Mouse (Mus musculus) layer of hippocampus, postnatal 10 days (tissue): ENCODE data around the gene Limch1. TPM values are rescaled to one million over a fixed set of nuclear protein-coding genes. Genes with fewer than 3 reads are reported as not detected.

Source experiments
- DNase-seq, 2 experiments: peaks; one replicate each; pipeline ENCODE4 v3.0.0; 2021; ENCODE audit warnings: low spot score in 2 of 2
- total RNA-seq, 2 experiments: library from RNA; stranded (reverse); gene quantifications; 2 replicates each; pipeline ENCODE4 v1.2.3; 2021

Gene Limch1
- total RNA-seq, 2 experiments from 2014 or later = 121 to 123 TPM

DNA sequence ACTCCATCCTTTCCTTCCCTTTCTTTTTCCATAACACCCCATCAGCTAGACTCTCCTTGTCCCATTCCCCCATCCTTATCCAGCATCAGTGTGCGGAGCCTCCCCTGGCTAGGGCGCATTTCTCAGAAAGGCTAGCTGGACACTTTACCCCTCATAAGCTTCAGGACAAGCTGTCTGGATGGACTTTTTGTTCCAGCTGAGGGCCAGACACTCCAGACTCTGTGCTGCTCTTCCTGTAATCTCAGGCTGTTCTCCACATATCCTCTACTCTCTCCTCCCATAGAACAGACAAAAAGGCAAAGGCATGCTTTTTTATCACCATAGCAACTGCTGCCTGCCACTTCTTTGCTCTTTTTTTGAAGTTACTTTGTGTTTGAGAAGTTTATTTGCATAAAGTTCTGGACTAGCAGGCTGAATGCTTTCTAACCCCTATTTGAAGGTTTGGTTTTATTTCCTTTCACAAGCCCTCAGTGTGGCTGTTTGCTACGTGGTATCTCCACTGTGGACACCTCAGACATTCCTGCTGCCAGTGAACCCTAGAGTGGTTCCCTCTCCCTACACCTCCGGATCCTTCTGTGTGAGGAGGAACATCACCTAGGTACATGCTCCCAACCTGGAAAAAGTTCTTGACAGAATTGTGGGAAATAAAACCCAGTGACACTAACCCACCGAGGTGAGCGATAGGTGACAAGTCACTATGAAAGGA, 77.0 kb downstream of the Limch1 start:
- no peak for DNase-seq

DNA sequence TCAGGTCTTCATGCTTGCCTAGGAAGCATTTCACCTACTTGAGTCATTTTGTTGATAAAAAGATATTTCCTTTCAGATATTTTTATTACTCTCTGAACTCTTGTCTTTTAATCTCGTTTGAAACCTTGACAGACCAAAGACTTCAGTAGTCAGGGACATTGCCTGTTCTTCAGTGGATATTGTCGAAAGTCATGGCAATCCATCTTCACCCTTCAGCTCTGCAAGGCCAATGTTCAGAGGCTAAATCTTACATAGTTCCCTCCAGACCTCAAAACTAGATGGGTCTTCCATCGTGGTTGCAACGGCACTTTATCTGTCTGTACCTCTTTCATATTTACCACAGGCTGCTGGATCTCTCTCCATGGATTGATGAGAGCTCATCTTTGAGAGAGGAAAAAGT, 80.0 kb downstream of the Limch1 start:
- DNase-seq = no peak

DNA sequence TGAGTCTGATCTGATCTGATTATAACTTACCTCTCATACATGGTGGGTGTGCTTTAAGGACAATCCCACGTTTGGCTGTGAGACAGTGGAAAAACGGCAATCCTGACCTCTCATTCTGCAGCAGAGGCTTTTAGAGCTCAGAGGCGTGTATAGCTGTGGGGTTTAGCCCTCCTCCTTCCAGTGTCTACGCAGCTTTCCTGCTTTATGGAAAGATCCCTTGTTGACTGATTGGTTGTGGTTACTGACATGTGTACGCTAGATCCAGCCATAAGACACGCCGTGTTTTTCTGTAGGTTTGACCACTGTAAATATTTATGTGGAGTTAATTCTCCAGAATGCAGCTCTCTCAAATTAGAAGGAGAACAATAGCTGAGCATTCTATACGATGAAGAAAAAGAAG, 81.2 kb downstream of the Limch1 start:
- DNase-seq = no peak

DNA sequence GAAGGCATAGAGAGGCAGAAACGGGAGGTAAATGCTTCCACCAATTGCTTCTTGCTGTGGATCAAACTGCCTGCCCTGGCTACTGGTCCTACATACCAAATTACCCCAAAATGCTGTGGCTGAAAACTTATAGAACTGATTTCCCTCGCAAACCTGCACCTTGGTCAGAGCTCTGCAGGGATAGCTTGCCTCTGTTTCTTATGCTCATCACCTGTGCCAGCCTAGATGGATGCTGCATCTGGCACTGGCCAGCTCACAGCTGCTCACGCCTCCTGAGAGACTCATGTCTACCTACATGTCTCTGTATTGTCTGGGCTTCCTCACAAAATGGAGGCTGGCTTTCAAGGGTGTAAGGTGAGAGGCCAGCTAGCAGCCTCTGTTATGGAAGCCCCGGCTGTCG, 83.9 kb downstream of the Limch1 start:
- no peak for DNase-seq

DNA sequence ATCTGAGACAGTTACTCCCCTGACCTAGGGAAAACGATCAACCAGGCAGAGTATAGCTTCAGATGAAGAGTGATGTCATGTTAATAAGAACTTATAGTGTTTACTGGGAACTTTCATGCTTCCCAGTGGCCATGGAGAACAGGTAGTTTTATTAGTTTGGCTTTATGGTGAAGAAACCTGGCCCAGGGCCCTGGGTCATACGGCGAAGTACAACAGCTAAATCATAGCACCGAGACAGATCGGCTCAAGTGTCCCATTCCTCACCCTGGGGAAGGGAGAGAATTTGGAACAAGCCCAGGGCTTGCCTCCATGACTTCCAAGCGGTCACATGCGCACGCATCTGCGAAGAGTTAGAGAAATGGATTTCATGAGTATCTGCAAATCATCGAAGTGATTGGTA, 84.6 kb downstream of the Limch1 start:
- DNase-seq = no peak

DNA sequence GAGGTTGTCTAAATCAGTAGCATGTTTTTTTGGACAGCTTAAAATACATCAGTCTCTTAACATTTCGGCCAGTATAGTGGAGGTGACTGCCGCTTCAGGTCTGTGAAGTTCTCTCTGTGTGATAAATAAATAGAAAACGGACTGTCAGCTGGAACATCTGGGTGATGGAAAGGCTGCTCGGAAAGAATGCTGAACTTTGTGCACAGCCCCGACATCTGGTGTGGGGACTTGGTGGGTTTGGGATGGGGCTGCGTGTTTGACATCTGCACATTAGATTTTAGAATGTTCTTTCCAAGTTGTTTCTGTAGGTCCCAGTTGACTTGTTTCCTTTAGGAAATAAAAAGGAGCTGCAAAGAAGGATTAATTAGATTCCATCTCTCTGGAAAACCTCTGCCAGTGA, 89.1 kb downstream of the Limch1 start:
- no peak for DNase-seq

DNA sequence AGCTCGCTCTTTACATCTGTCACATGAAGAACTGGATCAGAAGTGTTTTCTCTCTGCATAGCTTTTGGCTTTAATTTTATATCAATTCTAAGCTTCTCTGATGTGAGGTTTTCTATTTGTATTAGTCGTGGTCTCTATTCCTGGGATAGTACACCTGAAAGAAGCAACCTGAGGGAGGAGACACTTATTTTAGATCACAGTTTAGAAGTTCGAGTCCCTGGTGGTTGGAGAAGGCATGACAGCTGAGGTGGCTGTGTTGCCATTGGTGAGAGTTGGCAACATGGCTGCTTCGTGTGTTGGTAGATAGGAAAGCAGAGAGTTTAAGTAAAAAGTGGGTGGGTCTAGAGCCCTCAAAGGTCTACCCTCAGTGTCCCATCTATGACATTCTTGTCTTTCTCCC, 91.3 kb downstream of the Limch1 start:
- no peak for DNase-seq

DNA sequence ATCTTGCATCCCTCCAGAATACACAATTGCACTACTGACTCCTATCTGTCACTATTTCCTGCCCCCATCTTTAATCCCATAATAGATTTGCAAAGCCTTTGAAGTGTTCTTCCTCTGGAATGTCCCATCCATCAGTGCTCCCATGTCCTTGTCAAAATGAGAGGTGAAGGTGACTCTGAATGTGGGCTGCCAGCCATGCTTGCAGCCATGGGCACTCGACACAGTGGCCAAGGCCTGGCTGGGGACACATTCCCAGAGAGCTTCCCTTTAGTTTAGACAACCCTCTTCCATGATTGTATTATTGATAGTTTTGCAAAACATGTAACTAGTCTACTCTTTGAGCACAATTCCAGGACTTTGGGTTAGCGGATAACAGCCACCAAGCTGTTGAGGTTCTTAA, 96.3 kb downstream of the Limch1 start:
- DNase-seq = no peak

DNA sequence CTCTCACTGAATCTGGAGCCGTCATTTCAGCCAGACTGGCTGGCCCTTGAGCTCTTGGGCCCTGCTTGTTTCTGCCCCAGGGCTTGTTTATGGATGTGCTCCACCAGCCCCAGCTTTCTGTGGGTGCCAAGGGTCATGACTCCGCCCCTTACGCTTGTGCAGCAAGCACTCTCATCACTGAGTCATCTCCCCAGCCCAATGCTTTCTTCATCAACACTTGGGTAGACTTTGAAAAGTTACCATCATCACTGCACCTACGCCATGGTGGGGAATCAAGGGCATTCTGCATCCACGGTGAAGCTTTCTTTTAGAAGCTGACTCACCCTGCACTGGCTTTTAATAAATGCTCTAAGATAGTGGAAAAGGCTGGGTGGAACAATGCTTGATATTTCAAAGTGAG, 97.1 kb downstream of the Limch1 start:
- DNase-seq = no peak

DNA sequence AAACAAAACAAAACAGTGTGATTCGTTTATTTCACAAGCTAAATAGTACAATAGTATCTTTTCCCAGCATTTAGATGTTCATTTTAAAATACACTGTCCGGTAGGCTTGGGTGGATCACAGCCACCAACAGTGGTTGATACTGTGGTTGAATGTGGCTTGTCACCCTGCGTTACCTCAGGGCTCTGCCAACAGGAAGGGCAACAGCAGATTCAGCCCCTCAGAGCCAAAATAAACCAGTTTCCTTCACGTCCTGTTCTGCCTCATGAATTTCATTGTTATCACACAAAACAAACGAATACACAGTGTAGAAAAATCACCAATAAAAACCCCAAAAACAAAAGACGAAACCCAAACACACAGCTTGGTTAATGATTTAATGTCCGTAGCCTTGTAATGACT, 102.5 kb downstream of the Limch1 start:
- no peak for DNase-seq

DNA sequence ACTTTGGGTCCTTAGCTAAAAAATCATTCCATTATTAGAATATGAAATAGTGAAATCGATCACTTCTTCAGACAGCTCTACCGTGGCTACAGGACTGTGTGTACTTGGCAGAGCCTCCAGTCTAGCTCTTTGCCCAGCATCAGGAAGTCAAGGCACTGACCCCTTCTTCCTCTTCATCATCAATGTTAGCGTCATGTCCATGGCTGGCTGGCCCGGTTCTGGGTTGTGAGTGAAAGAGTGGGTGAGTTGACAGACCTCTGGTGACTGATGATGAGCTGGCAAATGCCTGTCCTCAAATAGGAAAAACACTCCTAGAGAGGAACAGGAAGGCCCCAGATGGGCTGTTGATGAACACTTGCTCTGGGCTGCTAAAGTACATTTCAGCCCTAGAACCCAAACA, 103.5 kb downstream of the Limch1 start:
- no peak for DNase-seq

DNA sequence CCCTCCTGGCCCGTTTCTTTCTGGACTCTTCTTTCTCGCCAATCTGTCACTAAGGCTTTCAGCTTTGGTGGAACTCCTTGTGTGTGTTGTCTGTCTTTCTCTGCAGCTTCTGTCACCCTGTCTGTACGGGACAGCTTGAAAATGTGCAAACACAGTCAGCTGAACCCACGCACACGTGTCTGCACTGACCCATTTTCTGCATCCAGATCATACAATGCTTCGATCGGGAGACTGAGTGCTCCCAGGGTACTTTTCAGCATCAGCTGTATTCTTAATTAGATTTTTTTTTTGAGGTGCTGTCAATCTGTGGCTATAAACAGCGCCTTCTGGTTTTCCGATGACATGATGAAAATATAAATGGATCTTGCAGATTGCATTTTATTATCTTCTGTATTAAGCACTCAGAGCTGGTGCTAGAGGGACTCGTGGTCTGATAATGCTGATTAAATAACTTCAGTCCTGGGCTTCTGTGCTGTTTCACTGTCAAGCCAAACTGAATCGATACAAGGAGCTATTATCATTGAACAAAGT, 105.2 kb downstream of the Limch1 start:
- DNase-seq = peak in 1 of 2 experiments; percentile 29

DNA sequence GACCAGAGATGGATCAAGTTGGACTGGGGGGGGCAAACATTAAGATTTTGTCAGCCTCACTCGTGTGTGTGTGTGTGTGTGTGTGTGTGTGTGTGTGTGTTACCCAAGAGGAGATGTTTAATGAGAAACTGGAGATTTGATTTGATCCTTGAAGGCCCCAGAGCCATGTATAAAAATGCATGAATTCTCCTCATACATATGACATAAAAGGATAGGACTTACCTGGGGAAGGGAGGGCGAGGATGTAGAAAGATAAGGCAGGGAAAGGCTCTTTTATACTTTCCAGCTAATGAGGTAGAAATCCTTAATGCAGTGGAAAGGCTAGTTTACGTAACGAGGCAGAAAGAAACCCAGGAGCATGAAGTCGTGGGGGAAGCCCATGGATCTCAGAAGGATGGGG, 106.1 kb downstream of the Limch1 start:
- no peak for DNase-seq

DNA sequence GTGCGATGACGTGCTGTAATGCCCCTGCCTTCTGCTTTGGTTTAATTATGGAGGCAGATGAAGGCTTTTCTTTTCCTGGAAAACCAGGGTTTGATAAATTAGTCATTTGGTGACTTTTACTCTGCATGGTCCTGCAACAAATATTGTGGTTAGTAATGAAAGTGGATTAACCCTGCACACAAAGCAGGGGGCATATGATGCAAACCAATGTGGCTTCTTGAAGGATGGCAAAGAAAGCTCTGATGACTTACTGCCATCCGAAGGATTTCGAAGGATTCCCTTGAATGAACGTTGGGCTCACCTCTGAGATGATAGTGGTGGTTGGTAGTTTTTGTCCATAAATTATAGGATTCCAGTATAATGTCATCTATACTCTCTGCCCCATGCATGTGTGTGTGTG, 108.6 kb downstream of the Limch1 start:
- no peak for DNase-seq

DNA sequence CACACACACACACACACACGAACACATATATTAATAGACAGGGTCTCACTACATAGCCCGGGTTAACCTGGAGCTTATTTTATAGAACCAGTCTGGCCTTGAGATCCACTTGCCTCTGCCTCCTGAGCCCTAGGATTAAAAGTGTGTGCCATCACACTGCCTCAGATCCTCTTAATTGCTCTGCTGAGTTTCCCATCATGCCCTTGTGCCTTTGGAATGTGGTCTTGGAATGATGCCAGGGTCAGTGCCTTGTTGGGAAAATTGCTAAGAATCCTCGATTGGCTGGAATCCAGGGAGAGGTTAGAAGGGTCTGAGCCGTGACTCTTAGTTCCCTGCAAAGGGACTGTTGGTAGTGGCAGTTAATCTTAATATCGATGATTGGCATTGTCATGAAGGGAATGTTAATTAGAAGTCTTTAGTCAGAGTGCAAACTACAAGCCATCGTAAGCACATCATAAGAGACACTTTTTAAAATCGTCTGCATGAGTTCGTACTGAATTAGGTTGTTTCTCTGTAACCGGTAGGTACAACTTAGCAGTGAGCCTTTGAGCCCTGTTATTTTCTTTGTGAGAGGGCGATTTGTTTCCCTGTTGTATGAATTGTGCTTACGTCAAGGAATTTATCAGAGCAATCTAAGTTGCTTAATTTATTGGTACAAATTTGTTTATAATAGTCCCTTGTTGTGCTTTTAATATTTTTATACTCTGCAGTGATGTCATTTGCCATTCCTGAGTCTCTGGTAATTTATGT, 109.9 kb downstream of the Limch1 start:
- no peak for DNase-seq

DNA sequence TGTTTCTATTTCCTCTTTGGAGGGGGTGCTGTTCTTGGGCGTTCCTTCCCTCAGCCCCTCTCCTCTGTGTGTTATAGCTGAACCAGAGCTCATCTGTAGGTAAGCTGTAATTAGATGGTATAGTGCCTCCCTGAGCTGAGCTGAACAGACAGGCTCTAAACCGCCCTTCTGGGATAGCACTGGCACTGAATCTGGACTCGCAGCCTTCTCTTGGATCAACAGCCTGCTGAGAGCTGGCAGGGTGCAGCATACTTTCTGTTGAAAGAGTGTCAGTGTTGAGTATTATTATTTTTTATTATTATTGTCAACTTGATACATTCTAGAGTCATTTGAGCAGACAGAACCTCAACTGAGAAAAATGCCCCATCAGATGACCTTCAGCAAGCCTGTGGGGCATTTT, 113.9 kb downstream of the Limch1 start:
- peak in 1 of 2 experiments; percentile 40 for DNase-seq

DNA sequence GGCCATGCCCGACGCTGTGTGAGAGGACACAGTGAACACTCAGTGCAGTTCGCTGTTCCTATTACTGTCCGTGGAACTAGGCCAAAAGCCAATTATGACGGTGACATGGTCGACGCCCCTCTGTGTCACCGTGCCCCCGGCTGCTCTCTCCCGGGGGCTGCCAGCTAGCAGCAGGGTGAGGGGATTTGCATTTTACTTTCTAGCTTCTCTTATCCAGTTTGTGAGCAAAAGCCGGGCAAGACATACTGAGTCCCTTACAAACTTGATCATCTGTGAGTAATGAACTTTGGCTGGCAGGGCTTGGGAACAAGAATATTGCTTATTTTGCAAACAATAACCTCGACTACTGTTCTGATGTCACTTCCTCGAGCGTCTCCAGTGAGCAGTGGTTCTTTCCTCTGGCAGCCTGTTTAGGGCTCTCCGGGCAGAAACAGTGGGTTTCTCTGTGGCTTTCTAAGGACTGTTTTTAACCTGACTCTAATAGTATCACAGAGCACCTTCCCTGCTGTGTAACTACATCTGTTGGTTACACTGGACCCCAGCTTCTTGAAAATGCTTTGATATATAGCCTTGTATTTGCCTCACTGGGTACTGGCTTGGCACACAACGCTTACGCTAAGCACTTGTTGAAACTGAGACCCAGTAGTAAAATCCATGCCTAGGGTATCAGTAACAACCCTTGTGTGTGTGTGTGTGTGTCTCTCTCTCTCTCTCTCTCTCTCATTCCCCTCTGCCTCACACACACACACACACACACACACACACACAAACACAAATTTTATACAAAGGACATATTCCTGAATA, 115.8 kb downstream of the Limch1 start:
- DNase-seq = peak in 1 of 2 experiments; percentile 31

DNA sequence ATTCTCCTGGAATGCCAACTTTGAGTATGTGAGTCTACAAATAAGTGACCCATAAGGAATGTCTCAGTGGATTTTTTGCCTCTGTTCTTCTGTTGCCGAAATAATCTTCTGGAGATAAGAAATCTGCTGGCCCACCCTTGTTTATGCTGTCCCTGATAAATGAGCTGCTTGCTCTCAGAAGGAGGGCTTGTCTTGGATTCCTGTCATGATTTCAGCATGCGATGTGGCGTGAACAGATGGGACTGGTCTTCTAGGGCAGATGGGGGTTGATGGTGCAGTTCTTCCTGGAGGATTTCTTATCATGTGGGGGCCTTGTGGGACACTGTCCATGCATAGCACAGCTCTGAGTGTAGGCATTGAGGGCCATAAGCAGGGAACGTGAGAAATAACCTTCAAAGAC, 116.5 kb downstream of the Limch1 start:
- no peak for DNase-seq

DNA sequence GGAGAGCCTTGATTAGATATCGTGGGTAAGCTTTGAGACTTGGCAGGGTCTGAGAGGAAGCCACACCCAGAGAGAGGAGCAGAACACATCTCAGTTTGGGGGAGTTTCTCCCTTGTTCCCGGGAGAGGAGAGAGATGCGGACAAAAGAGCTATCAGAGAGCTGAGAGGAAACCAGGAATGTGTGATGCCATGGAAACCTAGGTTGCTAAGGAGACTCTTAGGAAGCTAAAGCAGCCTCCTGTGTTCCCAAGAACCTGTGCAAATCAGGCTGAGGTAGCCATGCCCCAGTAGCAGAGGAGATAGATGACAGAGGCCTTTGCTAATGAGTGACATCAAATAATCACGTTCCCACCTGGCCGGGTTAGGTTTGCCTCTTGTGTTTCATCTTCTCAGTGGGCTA, 119.6 kb downstream of the Limch1 start:
- DNase-seq = no peak

DNA sequence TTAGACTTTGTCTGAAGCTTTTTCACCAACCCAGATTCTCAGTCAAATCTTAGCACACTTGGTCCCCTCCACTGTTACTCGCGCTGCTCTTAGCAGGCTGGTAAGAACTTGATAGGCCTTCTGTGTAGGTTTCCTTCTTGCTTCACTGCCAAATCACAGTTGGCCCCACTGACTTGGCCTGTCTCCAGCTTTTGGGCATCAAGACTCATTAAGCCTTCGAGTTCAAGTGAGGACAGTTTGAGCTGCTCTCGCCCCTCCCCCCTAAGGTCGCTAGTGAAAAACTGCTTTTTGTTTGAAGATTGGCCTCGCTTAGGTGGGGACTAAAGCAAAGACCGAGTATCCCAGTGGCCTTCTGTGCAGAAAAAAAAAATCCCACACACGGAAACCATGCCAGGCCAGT, 120.4 kb downstream of the Limch1 start:
- peak; percentile 57 to 71 for DNase-seq

DNA sequence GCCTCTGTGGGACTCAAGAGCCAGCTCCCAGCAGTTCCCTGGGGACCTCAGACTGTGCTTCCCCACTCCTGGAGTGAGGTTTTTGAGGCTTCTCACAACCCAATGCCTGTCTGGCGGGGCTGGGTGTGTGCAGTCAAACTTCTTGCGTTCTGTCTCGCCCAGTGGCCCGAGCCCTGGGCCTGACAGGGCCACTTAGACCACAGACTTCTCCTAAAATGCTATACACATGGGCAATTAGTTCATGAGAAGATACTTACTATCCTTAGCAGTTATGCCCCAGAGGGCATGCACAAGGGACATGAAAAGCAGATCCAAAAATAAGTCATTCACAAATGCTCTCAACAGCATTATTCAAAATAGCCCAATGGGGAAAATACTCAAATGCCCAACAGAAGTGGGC, 123.9 kb downstream of the Limch1 start:
- DNase-seq = no peak

DNA sequence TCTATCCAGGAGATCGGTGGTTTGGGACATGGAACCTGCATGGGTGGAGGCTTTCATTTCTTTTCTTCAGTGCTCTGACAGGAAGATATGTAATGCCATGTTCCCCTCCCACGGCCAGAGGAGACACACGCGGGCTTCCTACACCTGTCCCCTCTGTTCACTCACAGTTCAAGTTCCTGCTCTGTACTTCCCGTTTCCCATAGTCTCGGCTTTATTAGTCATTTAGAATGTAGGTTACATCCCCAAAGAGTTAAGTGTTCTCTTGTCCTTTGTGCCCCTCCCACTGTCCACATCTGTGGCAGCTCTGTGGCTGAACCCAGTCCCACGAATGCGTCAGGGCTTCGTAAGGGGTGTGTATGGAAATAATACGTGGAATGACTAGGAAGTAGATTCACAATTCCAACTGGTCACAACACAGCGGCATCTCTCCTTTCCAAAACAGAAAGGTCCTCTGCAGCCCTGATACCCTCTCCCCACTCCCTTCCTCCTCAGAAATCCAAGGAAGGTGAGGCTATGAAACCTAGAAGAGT, 126.0 kb downstream of the Limch1 start:
- DNase-seq = no peak
